Mouse (Mus musculus) erythroid progenitor cell, adult 5-6 weeks (primary cell): Measurements from ENCODE around the gene Smtnl1. TPM values are rescaled to one million over a fixed set of nuclear protein-coding genes. Genes with fewer than 3 reads are reported as not detected.
A peak's percentile ranks its signal among the peaks of the same experiment; 100 is the strongest.

ENCODE experiments used
- ATAC-seq: replicated peaks from 2 replicates; pipeline ENCODE4 v1.8.0; 2016; ENCODE audit warnings: moderate number of reproducible peaks, mild to moderate bottlenecking, moderate TSS enrichment, inconsistent platforms; ENCODE audit not compliant: poor library complexity, low FRiP score, severe bottlenecking
- total RNA-seq, 2 experiments: library from RNA; stranded (forward) in 1 of 2; stranded (reverse) in 1 of 2; fragments of 150-400 nt in 1 of 2; fragments of 186-747, 209-891 nt in 1 of 2; gene quantifications; 2 replicates each; pipeline versions ENCODE4 v1.2.3 to v1.2.4; 2015 to 2017; ENCODE audit warnings: low replicate concordance in 2 of 2

Smtnl1 gene
- total RNA-seq, 2 experiments from 2014 or later = not detected

DNA sequence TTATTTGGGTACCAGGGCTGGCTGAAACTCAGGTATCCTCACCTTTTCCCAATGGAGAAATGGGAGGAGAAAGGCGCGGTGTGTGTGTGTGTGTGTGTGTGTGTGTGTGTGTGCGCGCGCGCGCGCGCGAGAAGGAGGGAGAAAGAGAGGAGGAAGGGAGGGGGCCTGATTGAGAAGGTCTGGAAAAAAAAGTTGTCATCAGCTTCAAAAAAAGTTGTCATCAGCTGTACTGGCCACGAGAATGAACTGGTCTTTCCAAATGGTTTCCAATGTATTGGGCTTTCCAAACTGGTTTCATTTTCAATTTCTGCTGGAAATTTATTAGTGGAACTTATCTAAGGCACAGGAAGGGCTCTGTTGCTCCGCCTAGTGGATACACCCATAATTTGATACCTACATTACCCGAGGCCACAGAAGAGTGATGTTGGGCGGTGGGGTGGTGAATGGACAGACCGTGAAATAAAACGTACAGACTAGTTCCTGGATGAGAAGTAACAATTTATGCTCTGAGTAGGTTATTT, 23.4 kb downstream of the Smtnl1 start:
- peak; percentile 67 for ATAC-seq

DNA sequence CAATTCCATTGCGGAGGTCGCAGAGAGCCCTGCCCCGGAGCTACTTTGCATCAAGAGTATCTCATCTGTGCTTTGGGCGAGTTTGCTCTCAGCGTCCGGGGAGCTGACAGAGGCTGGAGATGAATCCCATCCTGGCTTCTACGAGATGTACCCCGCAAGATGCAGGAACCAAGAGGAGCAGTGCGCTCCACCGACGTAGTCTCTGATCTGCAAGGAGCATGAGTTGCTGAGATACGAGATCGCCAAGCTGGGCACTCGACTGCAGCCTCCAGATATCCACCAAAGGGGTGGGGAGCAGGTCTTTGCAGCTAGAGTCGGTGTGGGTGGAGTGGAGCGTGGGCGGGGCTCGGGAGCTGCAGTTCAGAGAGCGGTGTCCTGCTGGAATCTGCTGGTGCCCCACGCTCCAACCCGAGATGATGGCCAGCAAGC, 23.9 kb downstream of the Smtnl1 start, which contains the start of gene Ube2l6:
Gene Ube2l6, plus strand, starts transcription at position 336 of the 429 bp plus-strand sequence.
- ATAC-seq = peak; percentile 91

DNA sequence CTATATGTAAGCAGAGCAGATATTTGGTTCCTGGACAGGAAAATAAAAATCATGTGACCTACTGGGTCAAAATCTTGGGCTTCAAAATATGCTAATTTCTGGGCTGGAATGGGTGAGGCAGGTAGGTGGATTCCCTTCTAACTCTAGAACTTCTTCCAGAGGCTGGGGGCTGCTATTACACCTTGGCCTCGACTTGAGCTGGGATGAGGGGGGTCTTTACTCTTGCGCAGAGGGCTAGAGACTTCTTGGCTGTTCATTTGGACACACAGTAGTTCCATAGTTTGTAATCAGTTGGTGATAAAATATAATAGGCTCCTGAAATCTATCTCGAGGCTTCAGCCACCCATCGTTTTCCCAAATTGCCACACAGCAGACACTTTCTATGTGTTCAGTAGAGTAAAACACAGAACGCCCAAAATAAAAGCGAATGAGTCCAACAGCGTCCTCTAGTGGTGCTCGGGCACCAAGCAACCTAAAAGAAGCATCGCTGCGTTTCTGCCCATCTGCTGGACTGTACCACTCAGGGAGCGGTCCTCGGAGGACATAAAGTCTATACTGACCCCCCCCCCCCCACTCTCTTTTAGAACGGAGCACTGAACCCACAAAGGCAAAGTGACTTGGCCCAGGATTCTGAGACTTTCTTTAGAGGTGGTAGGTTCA, 24.5 kb downstream of the Smtnl1 start:
- peak; percentile 65 for ATAC-seq

DNA sequence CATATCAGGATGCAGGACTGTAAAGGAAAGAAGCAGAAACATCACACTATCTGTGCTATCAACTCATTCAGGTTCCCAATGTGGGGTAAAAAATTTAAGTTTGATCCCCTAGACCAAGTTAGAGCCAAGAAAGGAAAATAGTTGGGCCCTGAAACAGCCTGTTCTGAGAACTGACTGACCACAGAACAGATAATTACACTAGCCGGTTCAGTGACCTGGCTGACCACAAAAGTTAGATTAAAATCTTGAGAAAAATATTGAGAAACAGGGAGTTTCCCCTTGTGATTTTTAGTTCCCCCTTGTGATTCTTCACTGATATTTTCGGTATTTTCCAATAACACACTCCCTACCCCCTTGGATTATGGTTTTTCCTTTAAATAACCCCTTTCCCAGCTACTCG, 28.6 kb downstream of the Smtnl1 start:
- no peak for ATAC-seq

DNA sequence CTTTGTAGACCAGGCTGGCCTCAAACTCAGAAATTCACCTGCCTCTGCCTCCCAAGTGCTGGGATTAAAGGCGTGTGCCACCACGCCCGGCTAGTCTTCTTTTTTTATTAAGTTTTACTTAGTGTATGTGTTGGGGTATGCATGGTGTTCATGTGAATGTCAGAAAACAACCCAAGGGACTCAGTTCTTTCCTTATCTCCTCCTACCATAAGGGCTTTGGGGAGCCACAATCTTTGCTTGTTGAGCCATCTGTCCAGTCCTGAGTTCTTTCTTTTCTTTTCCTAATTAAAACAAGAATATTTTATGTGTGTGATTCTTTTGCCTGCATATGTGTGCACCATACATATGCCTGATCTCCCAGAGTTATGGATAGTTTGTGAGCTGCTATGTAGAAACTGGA, 29.3 kb downstream of the Smtnl1 start:
- peak; percentile 89 for ATAC-seq

DNA sequence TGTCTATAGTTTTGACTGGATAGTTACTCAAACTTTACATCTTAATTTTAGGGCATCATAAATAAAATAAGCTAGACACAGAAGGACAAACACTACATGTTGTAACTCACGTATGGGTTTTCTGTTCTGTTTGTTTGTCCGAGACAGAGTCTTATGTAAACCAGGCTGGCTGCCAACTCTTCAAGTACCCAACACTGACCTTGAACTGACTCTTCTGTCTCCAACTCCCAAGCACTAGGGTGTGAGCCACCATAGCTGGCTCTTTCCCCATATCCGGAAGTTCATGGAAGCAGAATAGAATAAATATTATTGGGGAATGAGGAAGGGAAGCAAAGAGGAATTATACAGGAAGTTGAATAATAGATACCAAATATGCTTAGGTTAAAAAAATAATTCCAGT, 29.9 kb downstream of the Smtnl1 start:
- no peak for ATAC-seq

DNA sequence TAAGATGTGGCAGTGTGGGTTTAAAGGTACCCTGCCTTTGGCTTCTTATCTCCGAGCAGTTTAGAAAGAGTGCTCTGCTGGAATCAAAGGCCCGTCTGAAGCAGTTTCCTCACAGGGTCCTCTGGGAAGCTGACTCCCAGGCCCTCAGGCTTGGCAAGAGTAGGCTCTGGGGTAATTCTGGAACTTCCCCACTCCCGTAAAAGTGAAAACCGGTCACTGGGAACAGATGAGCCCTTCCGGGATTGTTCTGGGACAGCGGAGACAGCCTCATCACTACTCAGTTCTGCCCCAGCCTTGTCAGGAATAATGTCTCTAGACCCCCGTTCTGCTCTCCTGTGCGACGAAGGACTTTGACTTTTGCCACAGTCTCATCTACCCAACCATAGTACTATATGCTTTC, 32.0 kb downstream of the Smtnl1 start:
- ATAC-seq = no peak

DNA sequence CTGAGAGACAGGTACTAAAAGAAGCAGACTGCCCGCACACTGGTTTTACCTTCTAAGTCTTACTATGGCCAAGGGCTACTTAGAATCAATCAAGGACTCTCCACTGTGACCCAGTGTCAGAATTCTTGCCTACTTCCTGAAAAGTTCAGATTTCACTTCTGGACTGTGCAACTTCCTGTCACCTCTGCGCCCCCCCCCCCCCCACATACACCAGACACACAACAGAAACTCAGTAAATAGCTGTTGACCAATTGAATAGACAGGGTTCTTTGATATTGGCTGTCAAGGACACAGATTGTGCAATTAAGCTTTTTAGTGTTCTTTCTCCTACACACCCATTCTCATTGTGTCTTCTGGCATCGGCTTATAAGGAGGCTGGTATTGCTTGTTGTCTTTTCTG, 34.1 kb downstream of the Smtnl1 start:
- no peak for ATAC-seq

DNA sequence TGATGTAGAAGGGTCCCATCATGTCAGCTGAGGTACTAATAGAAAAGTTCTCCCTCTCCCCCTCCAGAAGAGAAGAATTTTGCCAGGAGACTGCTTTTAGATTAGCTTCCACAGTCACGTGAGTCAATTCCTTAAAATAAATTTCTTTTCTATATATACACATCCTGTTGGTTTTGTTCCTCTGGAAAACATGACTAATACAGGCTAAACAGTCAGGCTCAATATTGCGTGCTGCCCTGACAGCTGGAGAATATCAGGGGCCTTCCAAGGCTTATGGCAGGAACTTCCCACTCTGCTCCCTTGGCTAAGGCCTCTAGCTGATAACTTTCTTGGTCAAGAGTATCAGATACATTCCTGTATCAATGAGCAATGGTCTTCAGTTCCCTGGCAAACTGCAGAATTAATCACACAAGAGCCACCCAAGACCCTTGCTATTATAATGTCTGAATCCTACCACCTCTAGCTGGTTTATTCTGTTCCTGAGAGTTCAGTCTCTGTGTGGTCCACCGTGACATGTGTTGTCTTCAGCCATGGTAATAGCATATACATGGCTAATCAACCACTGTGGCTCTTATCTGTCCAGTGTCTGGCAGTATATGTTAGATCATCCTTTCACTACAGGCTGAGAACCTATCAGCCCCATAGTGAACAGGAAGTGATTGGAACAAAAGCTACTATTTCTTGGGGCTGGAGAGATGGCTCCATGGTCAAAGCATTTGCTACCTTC, 38.4 kb downstream of the Smtnl1 start:
- ATAC-seq = 0 out of 2 replicates have a peak, but pooled peaks have one; percentile 30

DNA sequence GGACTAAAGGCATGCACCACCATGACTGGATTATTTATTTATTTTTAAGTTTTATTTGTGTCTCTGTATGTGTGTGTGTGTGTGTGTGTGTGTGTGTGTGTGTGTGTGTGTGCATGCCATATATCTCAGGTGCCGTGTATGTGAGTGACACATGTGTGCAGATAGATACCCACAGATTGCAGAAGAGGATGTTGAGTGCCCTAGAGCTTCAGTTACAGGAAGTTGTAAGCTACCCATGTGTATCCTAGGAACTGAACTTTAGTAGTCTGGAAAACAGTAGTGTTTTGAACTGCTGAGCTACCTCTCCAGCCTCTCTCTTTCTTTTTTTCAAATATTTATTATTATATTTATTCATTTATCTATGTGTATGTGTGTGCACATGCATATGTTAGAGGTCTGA, 39.1 kb downstream of the Smtnl1 start:
- no peak for ATAC-seq

DNA sequence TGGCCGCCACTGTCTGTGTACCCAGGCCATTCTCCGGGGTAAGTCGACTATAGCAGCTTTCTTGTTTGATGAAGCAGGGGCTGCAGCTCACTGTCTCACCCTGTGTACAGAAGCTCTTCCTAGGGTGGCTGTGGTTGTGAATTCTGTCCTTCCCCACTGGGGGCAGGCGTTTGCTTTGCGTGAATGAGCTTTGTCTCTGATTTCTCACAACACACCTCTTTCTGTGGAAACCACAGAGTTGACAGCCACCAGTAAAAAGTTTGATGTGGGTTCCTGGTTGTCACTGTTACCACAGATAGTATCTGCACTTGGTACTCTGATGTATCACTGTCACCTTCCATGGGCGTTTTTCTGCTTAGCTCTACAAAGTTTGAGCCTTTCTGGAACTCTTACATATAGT, 43.2 kb downstream of the Smtnl1 start:
- peak; percentile 71; the same call in 1 of the 2 replicates for ATAC-seq

DNA sequence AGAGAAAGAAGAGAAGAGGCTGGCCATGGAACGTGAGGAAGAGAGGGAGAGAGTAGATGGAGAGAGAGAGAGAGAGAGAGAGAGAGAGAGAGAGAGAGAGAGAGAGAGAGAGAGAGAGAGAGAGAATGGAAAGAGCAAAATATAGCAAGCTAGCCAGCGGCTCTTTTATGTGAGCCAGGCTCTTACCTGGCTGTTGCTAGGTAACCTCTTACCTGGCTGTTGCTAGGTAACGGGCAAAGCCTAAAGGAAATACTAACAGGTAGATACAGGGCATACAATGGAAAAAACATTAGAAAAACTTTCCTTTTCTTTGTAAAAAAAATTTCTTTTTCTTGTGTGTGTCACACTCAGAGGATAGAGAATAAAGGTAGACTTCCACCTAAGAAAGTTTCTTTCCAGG, 44.7 kb downstream of the Smtnl1 start:
- no peak for ATAC-seq

DNA sequence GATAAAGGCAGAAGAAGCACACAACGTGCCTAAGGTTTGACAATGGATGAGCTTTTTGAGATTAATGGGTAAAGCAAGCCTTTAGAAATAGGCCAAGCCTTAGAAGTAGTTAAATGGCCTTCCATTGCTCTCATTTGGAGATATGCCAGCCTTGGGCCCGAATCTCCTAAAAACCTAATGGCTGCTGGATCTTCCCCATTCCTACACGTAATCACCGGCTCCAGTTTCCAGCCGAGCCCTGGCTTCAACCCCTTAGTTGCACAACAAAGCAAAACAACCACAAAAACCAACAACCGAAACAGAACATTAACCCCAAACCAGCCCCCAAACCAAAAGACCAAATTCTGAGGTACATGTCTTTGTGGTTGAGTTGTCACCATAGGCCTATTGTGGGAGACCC, 46.8 kb downstream of the Smtnl1 start:
- no peak for ATAC-seq

DNA sequence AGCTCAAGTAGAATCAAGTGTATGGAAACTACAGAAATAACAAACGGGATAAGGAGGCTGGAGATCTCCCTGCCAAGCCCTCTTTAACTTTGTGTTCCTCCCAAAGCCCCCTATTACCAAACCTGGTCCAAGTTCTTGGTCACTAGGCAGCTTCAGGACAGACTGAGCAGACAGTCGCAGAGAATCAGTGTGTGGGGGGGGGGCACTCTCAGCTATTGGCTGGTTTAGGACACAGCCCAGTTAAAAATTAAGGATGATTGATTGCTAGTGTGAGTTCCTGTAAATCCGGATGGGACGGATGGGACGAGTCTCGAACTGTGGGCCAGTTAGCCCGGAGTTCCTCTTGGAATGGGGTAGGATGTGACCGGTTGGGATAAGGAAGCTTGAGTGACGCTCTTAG, 47.2 kb downstream of the Smtnl1 start, which contains the start of gene Serping1:
Gene Serping1, minus strand, starts transcription at position 204 of the 400 bp plus-strand sequence.
- no peak for ATAC-seq

DNA sequence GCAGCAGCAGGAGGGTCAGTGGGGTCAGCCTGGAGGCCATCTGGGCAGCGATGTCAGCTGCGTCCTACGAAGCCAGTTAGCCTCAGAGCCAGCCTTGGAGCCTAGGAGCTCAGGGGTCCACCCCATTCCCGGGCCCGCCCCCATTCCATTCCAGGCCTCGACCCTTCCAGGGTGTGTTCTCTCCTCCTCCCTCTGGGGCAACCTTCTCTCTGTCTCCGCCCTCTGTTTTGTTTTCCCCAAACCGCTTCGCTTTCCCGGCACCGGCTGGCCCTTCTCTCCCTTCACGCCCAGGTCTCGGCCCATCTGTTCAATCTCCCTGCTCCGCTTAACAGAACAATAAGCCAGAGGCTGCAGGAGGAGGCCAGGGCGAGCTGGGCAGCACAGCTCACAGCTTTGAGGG, 47.7 kb downstream of the Smtnl1 start:
- no peak for ATAC-seq

DNA sequence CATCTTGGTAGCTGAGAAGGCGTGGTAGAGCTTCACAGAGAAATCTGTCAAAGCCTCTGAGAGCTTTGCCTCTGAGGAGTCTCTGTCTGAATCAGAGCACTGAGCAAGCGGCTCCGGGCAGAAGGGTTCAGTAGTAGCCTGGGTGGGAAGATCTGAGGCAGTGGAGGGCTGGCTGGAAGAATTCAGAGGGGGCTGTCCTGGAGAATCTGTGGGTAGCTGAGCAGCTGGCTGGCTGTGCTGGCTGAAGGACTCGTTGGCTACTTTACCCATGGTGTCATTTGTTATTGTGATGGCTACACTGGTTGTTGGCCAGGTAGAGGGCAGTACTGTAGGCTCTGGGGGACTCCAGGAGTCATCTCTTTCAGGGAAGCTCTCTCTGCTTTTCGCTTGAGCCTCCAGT, 49.3 kb downstream of the Smtnl1 start:
- ATAC-seq = no peak

DNA sequence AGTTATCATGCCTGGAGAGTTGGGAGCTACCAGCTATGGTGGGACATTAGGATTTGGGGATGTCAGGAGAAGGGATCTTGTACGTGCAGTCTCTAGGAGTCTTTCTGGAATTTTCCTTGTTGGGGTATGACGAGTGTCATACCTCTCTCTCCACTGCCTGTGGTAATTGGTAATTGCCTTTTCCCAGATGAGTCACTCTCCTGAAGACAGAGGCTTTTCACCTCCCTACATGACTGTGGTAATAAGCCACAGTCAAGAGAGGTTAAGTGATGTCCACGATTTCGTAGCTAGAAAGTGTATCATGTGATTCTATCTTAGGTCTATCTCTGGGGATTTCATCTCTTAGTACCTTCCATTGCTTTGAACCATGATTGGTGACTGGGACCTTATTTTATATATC, 50.0 kb downstream of the Smtnl1 start:
- no peak for ATAC-seq

DNA sequence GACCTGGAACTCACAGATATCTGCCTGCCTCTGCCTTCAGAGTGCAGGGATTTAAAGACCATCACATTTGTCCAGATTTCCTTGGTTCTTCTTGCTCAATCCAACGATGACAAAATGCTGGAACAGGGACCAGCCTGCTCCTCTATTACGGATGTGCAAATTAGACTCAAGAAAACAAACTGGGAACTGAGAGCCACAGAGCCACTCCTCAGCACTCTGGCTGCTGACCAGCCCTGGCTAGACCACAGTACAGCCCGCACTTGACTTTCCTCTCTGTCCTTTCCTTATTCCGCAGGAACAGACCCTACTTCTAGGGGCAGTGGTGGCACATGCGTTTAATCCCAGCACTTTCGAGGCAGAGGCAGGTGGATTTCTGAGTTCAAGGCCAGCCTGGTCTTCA, 52.0 kb downstream of the Smtnl1 start:
- no peak for ATAC-seq

DNA sequence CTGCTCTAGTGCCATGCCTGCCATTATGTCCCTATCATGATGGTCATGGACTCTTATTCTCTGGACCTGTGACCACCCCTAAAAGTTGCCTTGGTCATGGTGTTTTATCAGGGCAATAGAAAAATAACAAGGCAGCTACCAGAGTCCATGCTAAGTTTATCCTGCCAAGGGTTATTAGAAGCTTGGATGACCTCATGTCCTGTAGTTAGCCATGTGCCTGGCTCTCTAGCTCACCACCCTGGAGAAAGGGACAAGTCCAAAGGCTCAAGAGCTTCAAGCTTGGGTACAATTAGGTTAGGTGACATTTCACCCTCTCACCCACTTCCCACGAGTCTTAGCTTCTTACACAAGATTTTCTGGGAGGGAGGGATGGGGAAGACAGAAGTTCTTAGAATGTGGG, 59.6 kb downstream of the Smtnl1 start:
- ATAC-seq = no peak

DNA sequence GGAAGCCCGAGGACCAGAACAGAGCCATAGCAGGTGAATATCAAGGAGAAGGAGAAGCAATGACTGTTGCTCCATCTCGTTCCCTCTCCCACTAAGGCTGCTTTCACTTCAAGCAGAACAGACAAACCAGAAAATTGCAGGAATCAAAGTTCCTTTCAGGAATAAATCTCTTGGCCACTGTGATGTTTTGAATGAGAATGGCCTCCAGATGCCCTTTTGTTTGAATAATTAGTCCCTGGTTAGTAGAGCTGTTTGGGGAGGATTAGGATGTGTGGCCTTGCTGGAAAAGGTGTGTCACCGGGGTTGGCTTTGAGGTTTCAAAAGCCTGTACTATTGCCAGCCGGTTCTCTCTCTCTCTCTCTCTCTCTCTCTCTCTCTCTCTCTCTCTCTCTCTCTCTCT, 60.2 kb downstream of the Smtnl1 start:
- no peak for ATAC-seq

DNA sequence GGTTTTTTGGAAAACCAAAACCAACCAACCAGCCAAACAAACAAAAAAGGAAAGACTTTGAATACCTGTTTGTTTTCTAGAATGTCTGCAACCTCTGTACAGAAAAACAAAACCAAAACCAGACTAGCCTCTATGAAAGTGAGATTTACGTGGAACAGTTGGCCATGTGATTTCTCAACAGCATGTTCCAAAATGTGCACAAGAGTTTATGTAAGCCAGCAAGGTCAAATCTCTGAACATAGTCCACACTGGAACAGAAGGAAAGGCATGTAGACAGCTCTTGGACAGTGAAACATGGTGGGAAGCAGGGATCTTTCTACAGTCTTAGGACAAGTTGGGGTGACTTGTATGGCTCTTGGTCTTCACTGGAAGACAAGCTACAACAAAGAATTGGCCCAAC, 60.6 kb downstream of the Smtnl1 start:
- no peak for ATAC-seq
